Mouse (Mus musculus): ENCODE data around the gene Nploc4.

GRCm38 (mm10) chr11:120349986-120350702 is 87.4 kb downstream of the Nploc4 start:
- 0 out of 2 replicates have a peak, but pooled peaks have one; percentile 20 for TF ChIP-seq EP300 (IDR thresholded peaks at IDR 0.05; ENCODE audit: insufficient read depth, low read depth, low read length)
- no peak for TF ChIP-seq POLR2A (IDR thresholded peaks at IDR 0.05; ENCODE audit: insufficient read depth, low read length)
